Mouse (Mus musculus) gastrocnemius, adult 2 months (tissue): ENCODE measurements around the gene Jdp2. TPM values are rescaled to one million over a fixed set of nuclear protein-coding genes. Genes with fewer than 3 reads are reported as not detected.
"Not testable (repeated sequence)": the region's sequence is repeated elsewhere in the genome, so short reads cannot be mapped to it uniquely, and the experiment has no call there.

Experiments used
- DNase-seq: peaks from one replicate; pipeline ENCODE4 v3.0.0; 2022
- H3K27ac ChIP-seq: fragments of 200-600 bp; 2 replicates; pipeline ENCODE4 v1.8.1; 2022; ENCODE audit warnings: mild to moderate bottlenecking
- H3K4me3 ChIP-seq: fragments of 200-600 bp; 2 replicates; pipeline ENCODE4 v1.8.1; 2022; ENCODE audit warnings: mild to moderate bottlenecking, moderate library complexity
- CTCF ChIP-seq: fragments of 200-600 bp; IDR thresholded peaks from 2 replicates; pipeline ENCODE4 v1.8.1; 2022; ENCODE audit warnings: antibody characterized with exemption, mild to moderate bottlenecking, moderate library complexity
- intact Hi-C: fragments of 180-260 bp; cut with DNase I; formaldehyde crosslinking; loops from one replicate; pipeline ENCODE4 v1.15.1; 2025
- total RNA-seq, 2 experiments: library from RNA; stranded (reverse); gene quantifications; 2 replicates each; pipeline ENCODE4 v1.2.3; 2021

Gene Jdp2
- total RNA-seq, 2 experiments from 2014 or later = 3.9 to 8.8 TPM

GRCm38 (mm10) chr12:85647955-85648354 is 49.1 kb downstream of the Jdp2 start:
- H3K4me3 ChIP-seq = no peak overlapping the region
- no peak for DNase-seq
- H3K27ac ChIP-seq = no peak overlapping the region
- intact Hi-C loops = no loop called here
- no peak for TF ChIP-seq CTCF

GRCm38 (mm10) chr12:85659319-85659718 is 60.5 kb downstream of the Jdp2 start:
- intact Hi-C loops = no loop called here
- no peak for TF ChIP-seq CTCF

GRCm38 (mm10) chr12:85660855-85661254 is 62.0 kb downstream of the Jdp2 start:
- no peak for TF ChIP-seq CTCF
- no peak for DNase-seq
- Histone ChIP-seq H3K4me3 (no peak overlapping the region), H3K27ac (no peak overlapping the region)
- intact Hi-C loops = loop anchor here (5.0 kb wide), 1 partner anchor 314 kb away; no protein-coding TSS in a partner anchor

More at GRCm38 (mm10) chr12:85659319-85659718, 60.5 kb downstream of the Jdp2 start:
- DNase-seq = no peak
- Histone ChIP-seq H3K27ac (no peak overlapping the region), H3K4me3 (no peak overlapping the region)

GRCm38 (mm10) chr12:85662232-85662631 is 63.4 kb downstream of the Jdp2 start:
- not testable (repeated sequence) for H3K4me3 ChIP-seq, DNase-seq
- intact Hi-C loops = loop anchor here (1.0 to 5.0 kb wide), 3 partner anchors 153 to 315 kb away; no protein-coding TSS in a partner anchor

GRCm38 (mm10) chr12:85662896-85663295 is 64.1 kb downstream of the Jdp2 start:
- peak; percentile 75 for DNase-seq
- H3K27ac ChIP-seq = no peak overlapping the region
- intact Hi-C loops = loop anchor here (1.0 to 5.0 kb wide), 3 partner anchors 154 to 316 kb away; no protein-coding TSS in a partner anchor
- H3K4me3 ChIP-seq = no peak overlapping the region
- no peak; the same call in none of the 2 replicates for TF ChIP-seq CTCF

More at GRCm38 (mm10) chr12:85662232-85662631, 63.4 kb downstream of the Jdp2 start:
- H3K27ac ChIP-seq = not testable (repeated sequence)

GRCm38 (mm10) chr12:85666112-85666511 is 67.3 kb downstream of the Jdp2 start:
- no peak overlapping the region for H3K27ac ChIP-seq
- TF ChIP-seq CTCF = no peak
- no peak overlapping the region for H3K4me3 ChIP-seq
- no peak for DNase-seq
- intact Hi-C loops = no loop called here

- TF ChIP-seq CTCF = no peak
- Histone ChIP-seq H3K27ac (no peak overlapping the region), H3K4me3 (no peak overlapping the region)
- intact Hi-C loops = no loop called here
- no peak for DNase-seq
Observed at GRCm38 (mm10) chr12:85667071-85667470, 68.2 kb downstream of the Jdp2 start.

GRCm38 (mm10) chr12:85668696-85669095 is 69.9 kb downstream of the Jdp2 start:
- intact Hi-C loops = no loop called here
- no peak overlapping the region for H3K4me3 ChIP-seq
- no peak overlapping the region for H3K27ac ChIP-seq
- TF ChIP-seq CTCF = no peak
- DNase-seq = no peak

GRCm38 (mm10) chr12:85670080-85670479 is 71.3 kb downstream of the Jdp2 start:
- H3K4me3 ChIP-seq = no peak overlapping the region
- no peak overlapping the region for H3K27ac ChIP-seq
- no peak for TF ChIP-seq CTCF
- no peak for DNase-seq
- intact Hi-C loops = no loop called here

- H3K4me3 ChIP-seq = no peak overlapping the region
- TF ChIP-seq CTCF = no peak
- H3K27ac ChIP-seq = no peak overlapping the region
- DNase-seq = no peak
- intact Hi-C loops = no loop called here
Observed at GRCm38 (mm10) chr12:85673914-85674313, 75.1 kb downstream of the Jdp2 start.

- Histone ChIP-seq H3K27ac (no peak overlapping the region), H3K4me3 (no peak overlapping the region)
- DNase-seq = no peak
- no peak for TF ChIP-seq CTCF
- intact Hi-C loops = no loop called here
Observed at GRCm38 (mm10) chr12:85679117-85679516, 80.3 kb downstream of the Jdp2 start.

GRCm38 (mm10) chr12:85679808-85680207 is 81.0 kb downstream of the Jdp2 start:
- TF ChIP-seq CTCF = no peak
- Histone ChIP-seq H3K4me3 (no peak overlapping the region), H3K27ac (no peak overlapping the region)
- intact Hi-C loops = no loop called here
- DNase-seq = no peak

- intact Hi-C loops = no loop called here
Observed at GRCm38 (mm10) chr12:85682328-85682727, 83.5 kb downstream of the Jdp2 start.

GRCm38 (mm10) chr12:85684411-85685275 is 85.8 kb downstream of the Jdp2 start:
- Histone ChIP-seq H3K4me3 (no peak overlapping the region), H3K27ac (no peak overlapping the region)
- no peak for DNase-seq
- intact Hi-C loops = no loop called here
- no peak for TF ChIP-seq CTCF

More at GRCm38 (mm10) chr12:85682328-85682727, 83.5 kb downstream of the Jdp2 start:
- peak; percentile 23; the same call in 1 of the 2 replicates for TF ChIP-seq CTCF
- H3K4me3 ChIP-seq = no peak overlapping the region
- H3K27ac ChIP-seq = no peak overlapping the region
- no peak for DNase-seq
